11 mouse cellular contexts compared by ENCODE assay signal in genomic region chrX:135560933-135561332, GRCm38 (mm10). TPM values are rescaled to one million over a fixed set of nuclear protein-coding genes. Genes with fewer than 3 reads are reported as not detected.
DNase-seq lines count a peak whose midpoint lies in the region; ATAC-seq lines count a peak whose summit lies in the region.
"Not testable (repeated sequence)": the region's sequence is repeated elsewhere in the genome, so short reads cannot be mapped to it uniquely, and the experiment has no call there.
"Had no signal": no experiment of that assay in that cellular context is flagged by ENCODE, and none has a peak within 500 bp of the region (broad histone marks: within the 10 kb centered on the region; RNA-seq: fewer than 3 reads in every experiment).

No protein-coding gene starts in this region.

- not testable (repeated sequence) for H3K36me3 ChIP-seq in midbrain, embryonic 14.5 days (ENCODE audit: control insufficient read depth, insufficient read depth, low read length)

- intact Hi-C loops in left cerebral cortex, postnatal 25 days (cut with DNase I), result not testable (repeated sequence)

- not testable (repeated sequence) for H3K27me3 ChIP-seq in midbrain, embryonic 14.5 days (ENCODE audit: control insufficient read depth, insufficient read depth, low read length)

- DNase-seq in ZHBTc4 (ENCODE audit: low read depth, low spot score), result peak; percentile 15
- peak; percentile 57 to 60 for DNase-seq in cerebellum, postnatal 10 days
- peak; percentile 24 for DNase-seq in kidney, adult 9 months
- DNase-seq in left cerebral cortex, postnatal 25 days (ENCODE audit: low spot score in 2 of 2), result peak; percentile 27 to 31
- peak; percentile 6 for DNase-seq in midbrain, embryonic 14.5 days
- DNase-seq in spleen, postnatal 4 days (ENCODE audit: low spot score in 2 of 2), result peak; percentile 24 to 75

- not testable (repeated sequence) for H3K27ac ChIP-seq in midbrain, embryonic 14.5 days (replicated peaks; ENCODE audit: low read depth, low read length)

- ATAC-seq in granulocyte monocyte progenitor cell, adult 5-6 weeks (replicated peaks; ENCODE audit: poor library complexity, severe bottlenecking), result peak; percentile 68; the same call in 1 of the 2 replicates
- ATAC-seq in midbrain, embryonic 14.5 days (ENCODE audit: low FRiP score, low TSS enrichment), result not testable (repeated sequence)

- H3K4me2 ChIP-seq in midbrain, embryonic 14.5 days (ENCODE audit: low read length), result not testable (repeated sequence)

- WGBS in midbrain, embryonic 14.5 days, result 17% methylated on average over 4 of the region's 4 CpGs

- H3K9me3 ChIP-seq in midbrain, embryonic 14.5 days (ENCODE audit: control insufficient read depth, low read length), result not testable (repeated sequence)

- H3K9ac ChIP-seq in midbrain, embryonic 14.5 days (replicated peaks; ENCODE audit: low read length), result not testable (repeated sequence)

- not testable (repeated sequence) for H3K4me1 ChIP-seq in midbrain, embryonic 14.5 days (ENCODE audit: control insufficient read depth, insufficient read depth, low read length)

- not testable (repeated sequence) for H3K4me3 ChIP-seq in midbrain, embryonic 14.5 days (replicated peaks; ENCODE audit: low read depth, low read length)

RNA-seq across cellular contexts. Expression of gene Nxf7, which starts 37.6 kb away (rescaled TPM):
- 4.4 TPM in 1 of 2 replicates, not detected in the other for total RNA-seq in granulocyte monocyte progenitor cell, adult 5-6 weeks (2014; fragmentation: Nextera tagmentation)
- total RNA-seq in granulocyte monocyte progenitor cell, adult 5-6 weeks (2017), result not detected in 2 replicates
- 1 to 10 TPM; 2.6 to 3.0 TPM for total RNA-seq in left cerebral cortex, postnatal 25 days (2021)
- not detected in 2 replicates for polyA plus RNA-seq in midbrain, embryonic 14.5 days (2014; fragmentation: Nextera tagmentation; extraction: Ambion mirVana)
- total RNA-seq: gastrocnemius, postnatal 36 days had no signal
- polyA plus RNA-seq: erythroblast, embryonic 14.5 days; hindbrain, embryonic 13.5 days; liver, embryonic 13.5 days had no signal

Comparison
In these comparisons a context has a peak if more than half of its experiments do, and no peak if none do; other contexts are left out.
1. DNase-seq: peak in every context shown above with its lines; median percentile 58 in cerebellum, postnatal 10 days; 50 in spleen, postnatal 4 days; 29 in left cerebral cortex, postnatal 25 days; 24 in kidney, adult 9 months; 15 in ZHBTc4; 6 in midbrain, embryonic 14.5 days.